Mouse (Mus musculus): ENCODE results near the gene Arntl. TPM values are rescaled to one million over a fixed set of nuclear protein-coding genes. Genes with fewer than 3 reads are reported as not detected.

Gene Arntl
- polyA plus RNA-seq, 1 experiment from 2014 or later, result 13.4 TPM

GRCm38 (mm10) chr7:113334036-113334435 is 126.8 kb downstream of the Arntl start:
- H3K36me3 ChIP-seq (ENCODE audit: insufficient read depth, low read length), result no peaks in the 10 kb centered on the region
- no peak overlapping the region for H3K27ac ChIP-seq (ENCODE audit: low read length)
- no peak overlapping the region for H3K4me2 ChIP-seq (replicated peaks; ENCODE audit: low read depth, low read length)
- no peaks in the 10 kb centered on the region for H3K4me1 ChIP-seq (ENCODE audit: insufficient read depth, low read depth, low read length)
- no peak for ATAC-seq
- no peaks in the 10 kb centered on the region for H3K9me3 ChIP-seq (ENCODE audit: low read length)
- no peak overlapping the region for H3K9ac ChIP-seq (replicated peaks; ENCODE audit: low read depth)
- no peaks in the 10 kb centered on the region for H3K27me3 ChIP-seq (replicated peaks; ENCODE audit: insufficient read depth, low read length)
- DNase-seq (ENCODE audit: low spot score), result no peak
- no peak for TF ChIP-seq EP300 (IDR thresholded peaks at IDR 0.05)
- no peak for TF ChIP-seq CTCF (IDR thresholded peaks at IDR 0.05)
- H3K4me3 ChIP-seq (ENCODE audit: low read depth, low read length), result no peak overlapping the region

GRCm38 (mm10) chr7:113335250-113335649 is 128.0 kb downstream of the Arntl start:
- Histone ChIP-seq H3K27ac (ENCODE audit: low read length) (no peak overlapping the region), H3K36me3 (ENCODE audit: insufficient read depth, low read length) (no peaks in the 10 kb centered on the region), H3K4me3 (ENCODE audit: low read depth, low read length) (no peak overlapping the region), H3K9me3 (ENCODE audit: low read length) (no peaks in the 10 kb centered on the region), H3K9ac (replicated peaks; ENCODE audit: low read depth) (no peak overlapping the region), H3K4me2 (replicated peaks; ENCODE audit: low read depth, low read length) (no peak overlapping the region), H3K4me1 (ENCODE audit: insufficient read depth, low read depth, low read length) (no peaks in the 10 kb centered on the region), H3K27me3 (replicated peaks; ENCODE audit: insufficient read depth, low read length) (no peaks in the 10 kb centered on the region)
- TF ChIP-seq EP300 (IDR thresholded peaks at IDR 0.05), result no peak
- TF ChIP-seq CTCF (IDR thresholded peaks at IDR 0.05), result no peak
- no peak for DNase-seq (ENCODE audit: low spot score)
- WGBS, result 87% methylated on average over 8 of the region's 8 CpGs
- no peak for ATAC-seq

DNA sequence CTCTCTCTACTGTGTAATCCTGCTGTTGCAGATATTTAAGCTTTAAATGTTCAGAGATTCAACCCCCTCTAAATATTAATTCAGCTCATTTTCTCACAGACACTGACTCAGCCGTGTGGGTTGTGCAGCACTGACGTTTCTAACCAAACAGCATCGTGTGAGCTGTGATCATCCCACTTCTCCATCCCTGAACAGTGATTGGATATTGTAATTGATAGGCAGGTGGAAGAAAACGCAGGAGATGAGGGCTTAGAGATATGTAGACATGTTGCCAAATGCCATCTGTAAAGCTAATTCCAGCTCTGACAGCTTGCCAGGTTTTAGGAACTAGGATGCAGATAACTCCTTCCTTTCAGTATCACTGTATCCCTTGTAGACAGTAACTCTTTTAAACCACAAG is 140.0 kb downstream of the Arntl start:
- DNase-seq (ENCODE audit: low spot score) (no peak), ATAC-seq (no peak)
- Histone ChIP-seq H3K9me3 (ENCODE audit: low read length) (no peaks in the 10 kb centered on the region), H3K4me2 (replicated peaks; ENCODE audit: low read depth, low read length) (no peak overlapping the region), H3K4me3 (ENCODE audit: low read depth, low read length) (no peak overlapping the region), H3K27ac (ENCODE audit: low read length) (no peak overlapping the region), H3K27me3 (replicated peaks; ENCODE audit: insufficient read depth, low read length) (no peaks in the 10 kb centered on the region), H3K4me1 (ENCODE audit: insufficient read depth, low read depth, low read length) (no peaks in the 10 kb centered on the region), H3K36me3 (ENCODE audit: insufficient read depth, low read length) (no peaks in the 10 kb centered on the region), H3K9ac (replicated peaks; ENCODE audit: low read depth) (no peak overlapping the region)
- 43% methylated on average over 4 of the region's 4 CpGs for WGBS
- no peak for TF ChIP-seq CTCF (IDR thresholded peaks at IDR 0.05)
- TF ChIP-seq EP300 (IDR thresholded peaks at IDR 0.05), result no peak

DNA sequence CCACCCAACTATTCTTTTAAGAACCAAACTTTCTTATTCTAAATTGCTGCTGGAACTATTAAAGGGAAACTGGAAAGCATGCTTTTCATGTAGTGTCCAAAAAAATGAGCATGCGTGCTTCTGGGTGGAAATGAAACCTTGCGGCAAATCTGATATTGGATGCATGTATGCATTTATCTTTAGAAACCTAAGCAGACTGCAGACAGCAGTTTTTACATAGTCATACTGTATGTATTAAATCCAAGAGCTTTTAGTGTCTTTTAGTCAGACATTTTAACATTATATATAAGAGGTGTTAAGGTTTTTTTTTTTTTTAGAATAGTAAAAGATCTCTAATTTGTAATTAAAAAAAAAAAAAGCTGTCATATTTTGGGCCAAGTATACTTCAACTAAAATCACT is 140.4 kb downstream of the Arntl start:
- no peaks in the 10 kb centered on the region for H3K4me1 ChIP-seq (ENCODE audit: insufficient read depth, low read depth, low read length)
- H3K27ac ChIP-seq (ENCODE audit: low read length), result no peak overlapping the region
- H3K27me3 ChIP-seq (replicated peaks; ENCODE audit: insufficient read depth, low read length), result no peaks in the 10 kb centered on the region
- H3K4me2 ChIP-seq (replicated peaks; ENCODE audit: low read depth, low read length), result no peak overlapping the region
- no peaks in the 10 kb centered on the region for H3K9me3 ChIP-seq (ENCODE audit: low read length)
- 96% methylated on average over 2 of the region's 2 CpGs for WGBS
- TF ChIP-seq EP300 (IDR thresholded peaks at IDR 0.05), result no peak
- TF ChIP-seq CTCF (IDR thresholded peaks at IDR 0.05), result no peak
- no peak overlapping the region for H3K4me3 ChIP-seq (ENCODE audit: low read depth, low read length)
- no peak for ATAC-seq
- no peak for DNase-seq (ENCODE audit: low spot score)
- H3K9ac ChIP-seq (replicated peaks; ENCODE audit: low read depth), result no peak overlapping the region
- no peaks in the 10 kb centered on the region for H3K36me3 ChIP-seq (ENCODE audit: insufficient read depth, low read length)

DNA sequence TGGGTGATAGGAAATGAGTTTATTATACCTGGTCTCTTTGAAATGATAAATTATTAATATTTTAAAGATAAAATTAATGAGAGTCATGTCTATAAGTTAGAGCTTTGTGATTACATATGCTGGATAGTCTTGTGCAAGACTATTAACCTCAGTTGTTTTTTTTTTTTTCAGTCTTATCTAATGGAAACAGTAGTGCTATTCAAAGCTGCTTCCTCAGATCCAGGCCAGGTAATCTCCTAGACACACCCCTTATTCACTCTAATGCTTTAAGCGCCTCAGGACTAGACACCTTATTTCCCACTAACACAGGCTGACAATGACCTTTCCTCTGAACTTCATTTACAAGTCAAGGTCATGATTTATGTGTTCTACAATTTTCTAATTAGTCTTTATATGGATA is 141.8 kb downstream of the Arntl start:
- TF ChIP-seq CTCF (IDR thresholded peaks at IDR 0.05) (no peak), EP300 (IDR thresholded peaks at IDR 0.05) (no peak)
- Histone ChIP-seq H3K27me3 (replicated peaks; ENCODE audit: insufficient read depth, low read length) (no peaks in the 10 kb centered on the region), H3K4me1 (ENCODE audit: insufficient read depth, low read depth, low read length) (no peaks in the 10 kb centered on the region), H3K4me2 (replicated peaks; ENCODE audit: low read depth, low read length) (no peak overlapping the region), H3K9ac (replicated peaks; ENCODE audit: low read depth) (no peak overlapping the region), H3K4me3 (ENCODE audit: low read depth, low read length) (no peak overlapping the region), H3K36me3 (ENCODE audit: insufficient read depth, low read length) (no peaks in the 10 kb centered on the region), H3K27ac (ENCODE audit: low read length) (no peak overlapping the region), H3K9me3 (ENCODE audit: low read length) (no peaks in the 10 kb centered on the region)
- DNase-seq (ENCODE audit: low spot score) (no peak), ATAC-seq (no peak)
- WGBS, result 73% methylated on average over 1 of the region's 1 CpGs

Other genes starting within 250 kb of the Arntl start
- gene Btbd10, start 161.9 kb downstream of the Arntl start, polyA plus RNA-seq (2015; fragmentation: Nextera tagmentation; extraction: Ambion mirVana), result 20.6 and 20.8 TPM in 2 replicates
- gene Pth, start 181.1 kb downstream of the Arntl start, polyA plus RNA-seq (2015; fragmentation: Nextera tagmentation; extraction: Ambion mirVana), result not detected in 2 replicates